In the genomic region with DNA sequence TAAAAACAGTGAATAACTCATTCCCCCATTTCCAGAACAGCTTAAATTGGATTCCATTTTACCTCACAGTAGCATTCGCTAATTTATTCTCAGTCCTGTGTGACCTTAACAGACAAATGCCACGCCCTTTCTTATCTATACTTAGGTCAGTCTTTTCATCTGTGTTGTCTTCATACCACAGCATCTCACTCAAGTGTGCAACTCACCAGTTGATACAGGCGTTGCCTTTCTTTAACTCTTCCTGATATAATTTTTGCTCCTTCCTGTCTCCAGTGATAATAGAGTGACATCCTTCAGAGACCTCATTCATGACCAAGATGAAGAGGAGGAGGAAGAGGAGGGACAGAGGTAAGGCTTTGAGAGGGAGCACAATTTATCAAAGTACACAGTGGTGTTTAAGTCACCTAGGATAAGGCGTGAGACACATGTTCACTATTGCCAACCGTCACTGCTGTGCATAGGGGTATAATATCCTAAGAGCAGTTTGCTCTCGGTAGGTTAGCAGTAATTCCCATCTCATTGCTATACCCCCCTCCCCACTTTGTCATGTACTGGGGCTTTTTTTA, we compare ENCODE assay signal across 22 mouse cellular contexts. TPM values are rescaled to one million over a fixed set of nuclear protein-coding genes. Genes with fewer than 3 reads are reported as not detected.
"Had no signal": no experiment of that assay in that cellular context is flagged by ENCODE, and none has a peak within 500 bp of the region (broad histone marks: within the 10 kb centered on the region; RNA-seq: fewer than 3 reads in every experiment).

No protein-coding gene starts in this region.

- H3K4me1 ChIP-seq: limb, embryonic 12.5 days; lung, embryonic 15.5 days had no signal

- H3K27ac ChIP-seq: layer of hippocampus, adult 2 months; limb, embryonic 12.5 days; lung, embryonic 15.5 days; macrophage; midbrain, embryonic 13.5 days; neural tube, embryonic 15.5 days had no signal

- H3K9me3 ChIP-seq: limb, embryonic 12.5 days; lung, embryonic 15.5 days; midbrain, embryonic 13.5 days; neural tube, embryonic 15.5 days had no signal

- H3K9ac ChIP-seq: limb, embryonic 12.5 days; lung, embryonic 15.5 days; midbrain, embryonic 13.5 days; neural tube, embryonic 15.5 days had no signal

- H3K4me3 ChIP-seq: layer of hippocampus, adult 2 months; limb, embryonic 12.5 days; lung, embryonic 15.5 days; midbrain, embryonic 13.5 days; myocyte; neural tube, embryonic 15.5 days had no signal

- H3K4me2 ChIP-seq: limb, embryonic 12.5 days; lung, embryonic 15.5 days; midbrain, embryonic 13.5 days; neural tube, embryonic 15.5 days had no signal

- DNase-seq: kidney, adult 11 months; kidney, adult 9 months; kidney, postnatal 10 days; kidney, postnatal 4 days; lung, postnatal 14 days; right cerebral cortex, postnatal 4 days; spleen, adult 18-20 months; thymus, adult 18-20 months; thymus, postnatal 14 days had no signal

- H3K27me3 ChIP-seq: limb, embryonic 12.5 days; lung, embryonic 15.5 days; midbrain, embryonic 13.5 days; neural tube, embryonic 15.5 days had no signal

- ATAC-seq: midbrain, embryonic 13.5 days had no signal

RNA-seq across cellular contexts. Expression of gene 4921509C19Rik, which starts 24.6 kb away (rescaled TPM):
- total RNA-seq: layer of hippocampus, adult 2 months; layer of hippocampus, postnatal 10 days; left cerebral cortex, postnatal 36 days; liver, adult 2 months had no signal
- polyA plus RNA-seq: intestine, embryonic 14.5 days; limb, embryonic 12.5 days; liver, adult 2 months; lung, embryonic 15.5 days; macrophage; midbrain, embryonic 13.5 days; myocyte; neural tube, embryonic 11.5 days; neural tube, embryonic 15.5 days; stomach, embryonic 14.5 days had no signal
